Mouse (Mus musculus) c-Kit-negative CD71-positive TER-119-positive erythroid progenitor cells, embryonic 14.5 days (primary cell): ENCODE results near the gene Slc25a28.

Source experiments
- DNase-seq: peaks from one replicate; pipeline ENCODE4 v3.0.0-alpha.2; 2013; ENCODE audit warnings: low read depth, low spot score

Gene Slc25a28

GRCm38 (mm10) chr19:43642843-43643242 lies 31.8 kb downstream of the Slc25a28 start:
- no peak for DNase-seq

- no peak for DNase-seq
Measured at GRCm38 (mm10) chr19:43641833-43642232, 32.8 kb downstream of the Slc25a28 start.

- DNase-seq = peak; percentile 68
Measured at GRCm38 (mm10) chr19:43630466-43631251, 44.0 kb downstream of the Slc25a28 start.

GRCm38 (mm10) chr19:43629088-43629487 lies 45.6 kb downstream of the Slc25a28 start:
- DNase-seq = no peak

- DNase-seq = no peak
Measured at GRCm38 (mm10) chr19:43627345-43627744, 47.3 kb downstream of the Slc25a28 start.

- no peak for DNase-seq
Measured at GRCm38 (mm10) chr19:43626160-43626559, 48.5 kb downstream of the Slc25a28 start.

- no peak for DNase-seq
Measured at GRCm38 (mm10) chr19:43623913-43624312, 50.8 kb downstream of the Slc25a28 start.

- DNase-seq = no peak
Measured at GRCm38 (mm10) chr19:43619916-43620479, 54.7 kb downstream of the Slc25a28 start.

GRCm38 (mm10) chr19:43618505-43619030 lies 56.1 kb downstream of the Slc25a28 start:
- DNase-seq = no peak

- DNase-seq = no peak
Measured at GRCm38 (mm10) chr19:43617761-43618349, 56.8 kb downstream of the Slc25a28 start.

- no peak for DNase-seq
Measured at GRCm38 (mm10) chr19:43616889-43617288, 57.8 kb downstream of the Slc25a28 start.

GRCm38 (mm10) chr19:43616415-43616861 lies 58.2 kb downstream of the Slc25a28 start:
- no peak for DNase-seq

GRCm38 (mm10) chr19:43615571-43616414 lies 58.9 kb downstream of the Slc25a28 start:
- no peak for DNase-seq

GRCm38 (mm10) chr19:43615074-43615445 lies 59.6 kb downstream of the Slc25a28 start:
- DNase-seq = no peak

- no peak for DNase-seq
Measured at GRCm38 (mm10) chr19:43614341-43615073, 60.2 kb downstream of the Slc25a28 start.
